8 mouse cellular contexts compared by ENCODE assay signal in the genomic region with DNA sequence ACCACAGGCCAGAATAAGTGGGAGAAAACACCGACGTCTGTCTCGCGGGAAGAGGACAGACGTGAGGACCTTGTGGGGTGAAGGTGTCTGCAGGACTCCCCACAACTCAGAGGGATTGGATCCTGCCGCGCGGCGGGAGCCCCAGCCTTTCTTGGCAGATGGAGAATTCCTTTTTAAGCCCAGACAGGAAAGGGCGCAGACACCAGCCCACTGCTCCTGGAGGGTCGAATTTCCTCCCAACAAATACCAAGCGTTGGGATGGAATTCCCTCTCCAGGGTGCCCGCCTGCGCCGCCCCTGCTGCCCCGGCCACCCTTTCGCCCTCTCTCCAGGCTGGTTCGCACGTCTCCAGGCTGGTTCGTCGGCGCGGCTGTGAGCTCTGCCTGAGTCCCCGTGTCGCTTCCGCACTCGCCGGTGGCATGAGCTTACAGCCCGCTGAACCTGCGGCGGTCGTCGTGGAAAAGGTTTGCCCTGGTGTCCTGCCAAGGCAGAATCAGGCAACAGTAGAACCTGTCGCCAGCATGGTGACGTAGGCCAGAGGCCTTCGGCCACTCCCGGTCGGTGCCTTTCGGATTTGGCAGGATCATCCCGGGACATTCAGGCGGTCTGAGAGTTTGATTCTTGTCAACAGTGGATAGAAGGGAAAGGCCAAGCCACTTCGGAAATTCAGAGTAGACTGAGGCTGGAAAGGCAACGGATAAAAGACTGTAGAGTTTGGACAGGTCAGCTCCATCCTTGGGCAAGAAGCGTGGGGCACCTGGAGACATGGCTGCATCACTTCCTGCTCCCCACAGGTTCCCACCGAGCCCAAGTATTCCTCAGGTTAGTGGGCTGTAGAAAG. TPM values are rescaled to one million over a fixed set of nuclear protein-coding genes. Genes with fewer than 3 reads are reported as not detected.
DNase-seq lines count a peak whose midpoint lies in the region; ATAC-seq and TF ChIP-seq lines count a peak whose summit lies in the region.

No protein-coding gene starts in this region.

- DNase-seq in gastrocnemius, adult 2 months, result peak; percentile 68
- no peak for DNase-seq in gastrocnemius, postnatal 36 days
- DNase-seq in ES-CJ7 (ENCODE audit: low read depth, low spot score) (peak; percentile 48), MN1 (ENCODE audit: low spot score) (no peak)
- no peak for DNase-seq in forebrain, postnatal 0 days
- no peak for DNase-seq in cerebellum, postnatal 14 days

- H3K4me1 ChIP-seq in forebrain, postnatal 0 days (ENCODE audit: insufficient read depth), result no peaks in the 10 kb centered on the region
- no peaks in the 10 kb centered on the region for H3K4me1 ChIP-seq in liver, embryonic 16.5 days (ENCODE audit: control insufficient read depth, low read depth, low read length)

- H3K36me3 ChIP-seq in forebrain, postnatal 0 days (ENCODE audit: insufficient read depth), result no peaks in the 10 kb centered on the region
- H3K36me3 ChIP-seq in liver, embryonic 16.5 days (ENCODE audit: control insufficient read depth, insufficient read depth), result no peaks in the 10 kb centered on the region

- H3K27ac ChIP-seq in gastrocnemius, adult 2 months, result peak overlapping the region; percentile 64
- H3K27ac ChIP-seq in forebrain, postnatal 0 days (ENCODE audit: low read depth, low read length), result no peak overlapping the region
- no peak overlapping the region for H3K27ac ChIP-seq in liver, embryonic 16.5 days (ENCODE audit: low read length)

- intact Hi-C loops in gastrocnemius, adult 2 months (cut with DNase I), result no loop called here
- intact Hi-C loops in gastrocnemius, postnatal 36 days (cut with DNase I), result no loop called here

- no peaks in the 10 kb centered on the region for H3K9me3 ChIP-seq in forebrain, postnatal 0 days (ENCODE audit: low read length)
- no peaks in the 10 kb centered on the region for H3K9me3 ChIP-seq in liver, embryonic 16.5 days (replicated peaks; ENCODE audit: control insufficient read depth, low read length)

- no peak for ATAC-seq in forebrain, postnatal 0 days
- ATAC-seq in liver, embryonic 16.5 days (ENCODE audit: low read depth), result no peak
- ATAC-seq in CD4-positive, CD25-positive, alpha-beta regulatory T cell, adult 4 months, result no peak

- no peak overlapping the region for H3K9ac ChIP-seq in forebrain, postnatal 0 days
- no peak overlapping the region for H3K9ac ChIP-seq in liver, embryonic 16.5 days (ENCODE audit: low read depth, low read length)

- TF ChIP-seq CTCF in gastrocnemius, adult 2 months (IDR thresholded peaks at IDR 0.05), result no peak
- no peak for TF ChIP-seq CTCF in forebrain, postnatal 0 days (IDR thresholded peaks at IDR 0.05; ENCODE audit: low read depth)

- 3% methylated on average over 45 of the region's 45 CpGs for WGBS in forebrain, postnatal 0 days
- WGBS in liver, embryonic 16.5 days (ENCODE audit: insufficient replicate concordance), result 5% methylated on average over 44 of the region's 45 CpGs

- H3K4me2 ChIP-seq in forebrain, postnatal 0 days (ENCODE audit: low read depth), result peak overlapping the region; percentile 9
- peak overlapping the region; percentile 17; the same call in 1 of the 2 replicates for H3K4me2 ChIP-seq in liver, embryonic 16.5 days (ENCODE audit: low read depth, low read length)

- H3K27me3 ChIP-seq in forebrain, postnatal 0 days (ENCODE audit: insufficient read depth, low read length), result peaks cover 70% of the 10 kb centered on the region
- peaks cover 49% of the 10 kb centered on the region for H3K27me3 ChIP-seq in liver, embryonic 16.5 days (ENCODE audit: control insufficient read depth, insufficient read depth, low read depth, low read length)

- H3K4me3 ChIP-seq in gastrocnemius, adult 2 months, result peak overlapping the region; percentile 67
- no peak overlapping the region for H3K4me3 ChIP-seq in forebrain, postnatal 0 days (ENCODE audit: low read depth, low read length)
- H3K4me3 ChIP-seq in liver, embryonic 16.5 days (ENCODE audit: low read depth, low read length), result 0 out of 2 replicates have a peak overlapping the region, but pooled peaks have one; percentile 11

RNA-seq across cellular contexts. Expression of a gene that starts 22.1 kb away (rescaled TPM):
- not detected for total RNA-seq in gastrocnemius, adult 2 months (2021)
- not detected for total RNA-seq in gastrocnemius, postnatal 36 days (2021)
- total RNA-seq in forebrain, postnatal 0 days (2014; rRNA removed), result not detected in 2 replicates
- polyA plus RNA-seq in forebrain, postnatal 0 days (2015; fragmentation: Nextera tagmentation; extraction: Ambion mirVana), result not detected in 2 replicates
- not detected in 2 replicates for polyA plus RNA-seq in liver, embryonic 16.5 days (2015; fragmentation: Nextera tagmentation; extraction: Ambion mirVana)
- not detected for polyA plus RNA-seq in CD4-positive, CD25-positive, alpha-beta regulatory T cell, adult 4 months (2017; shearing (Covaris generic))

RNA-seq across cellular contexts. Expression of a gene that starts 30.6 kb away (rescaled TPM):
- total RNA-seq in gastrocnemius, adult 2 months (2021), result 1 to 10 TPM; 1.5 to 3.8 TPM
- total RNA-seq in gastrocnemius, postnatal 36 days (2021), result 1 to 10 TPM; 2.4 to 3.6 TPM
- total RNA-seq in forebrain, postnatal 0 days (2014; rRNA removed), result not detected in 2 replicates
- not detected in 2 replicates for polyA plus RNA-seq in forebrain, postnatal 0 days (2015; fragmentation: Nextera tagmentation; extraction: Ambion mirVana)
- not detected in 2 replicates for polyA plus RNA-seq in liver, embryonic 16.5 days (2015; fragmentation: Nextera tagmentation; extraction: Ambion mirVana)
- not detected for polyA plus RNA-seq in CD4-positive, CD25-positive, alpha-beta regulatory T cell, adult 4 months (2017; shearing (Covaris generic))

RNA-seq across cellular contexts. Expression of a gene that starts 45.6 kb away (rescaled TPM):
- total RNA-seq in gastrocnemius, adult 2 months (2021), result 1 to 10 TPM; 1.0 to 4.3 TPM
- total RNA-seq in gastrocnemius, postnatal 36 days (2021), result 1 to 10 TPM; 2.0 to 2.7 TPM
- not detected in 2 replicates for total RNA-seq in forebrain, postnatal 0 days (2014; rRNA removed)
- not detected in 2 replicates for polyA plus RNA-seq in forebrain, postnatal 0 days (2015; fragmentation: Nextera tagmentation; extraction: Ambion mirVana)
- not detected in 2 replicates for polyA plus RNA-seq in liver, embryonic 16.5 days (2015; fragmentation: Nextera tagmentation; extraction: Ambion mirVana)
- not detected for polyA plus RNA-seq in CD4-positive, CD25-positive, alpha-beta regulatory T cell, adult 4 months (2017; shearing (Covaris generic))

RNA-seq across cellular contexts. Expression of a gene that starts 50.6 kb away (rescaled TPM):
- 10 to 100 TPM; 17.4 to 17.7 TPM for total RNA-seq in gastrocnemius, adult 2 months (2021)
- total RNA-seq in gastrocnemius, postnatal 36 days (2021), result 10 to 100 TPM; 13.6 to 16.9 TPM
- not detected in 2 replicates for total RNA-seq in forebrain, postnatal 0 days (2014; rRNA removed)
- not detected in 2 replicates for polyA plus RNA-seq in forebrain, postnatal 0 days (2015; fragmentation: Nextera tagmentation; extraction: Ambion mirVana)
- polyA plus RNA-seq in liver, embryonic 16.5 days (2015; fragmentation: Nextera tagmentation; extraction: Ambion mirVana), result 0.05 and 0.09 TPM in 2 replicates
- not detected for polyA plus RNA-seq in CD4-positive, CD25-positive, alpha-beta regulatory T cell, adult 4 months (2017; shearing (Covaris generic))

Comparison
In these comparisons a context has a peak if more than half of its experiments do, and no peak if none do; other contexts are left out.
1. DNase-seq: peak in gastrocnemius, adult 2 months (single experiment) and ES-CJ7 (single experiment); none in gastrocnemius, postnatal 36 days (0 of 2), forebrain, postnatal 0 days (single experiment), MN1 (single experiment) and cerebellum, postnatal 14 days (0 of 2).